Mouse (Mus musculus) adrenal gland, postnatal 36 days (tissue): ENCODE results near the gene Nupr1l. TPM values are rescaled to one million over a fixed set of nuclear protein-coding genes. Genes with fewer than 3 reads are reported as not detected.
"Not testable (repeated sequence)": the region's sequence is repeated elsewhere in the genome, so short reads cannot be mapped to it uniquely, and the experiment has no call there.

Source experiments
- DNase-seq, 2 experiments: peaks; one replicate each; pipeline ENCODE4 v3.0.0; 2021; ENCODE audit warnings: mixed read lengths in 1 of 2
- long read RNA-seq, 2 experiments: library from polyadenylated mRNA; stranded (forward); transcript quantifications; one replicate each; pipeline ENCODE4 v2.0.0; 2021; ENCODE audit warnings: borderline sequencing depth in 2 of 2
- total RNA-seq, 2 experiments: library from RNA; stranded (reverse); gene quantifications; 2 replicates each; pipeline ENCODE4 v1.2.3; 2021

The Nupr1l gene
- 1 to 10 TPM; 4.3 to 6.1 TPM for total RNA-seq
- long read RNA-seq, experiment 1, partial matches to known transcripts: 0 of 3 reads
- long read RNA-seq, experiment 1, other reads (novel, unspliced or antisense): 0 of 3 reads
- long read RNA-seq, experiment 2, partial matches to known transcripts: 0 of 3 reads
- long read RNA-seq, experiment 2, other reads (novel, unspliced or antisense): 0 of 3 reads

DNA sequence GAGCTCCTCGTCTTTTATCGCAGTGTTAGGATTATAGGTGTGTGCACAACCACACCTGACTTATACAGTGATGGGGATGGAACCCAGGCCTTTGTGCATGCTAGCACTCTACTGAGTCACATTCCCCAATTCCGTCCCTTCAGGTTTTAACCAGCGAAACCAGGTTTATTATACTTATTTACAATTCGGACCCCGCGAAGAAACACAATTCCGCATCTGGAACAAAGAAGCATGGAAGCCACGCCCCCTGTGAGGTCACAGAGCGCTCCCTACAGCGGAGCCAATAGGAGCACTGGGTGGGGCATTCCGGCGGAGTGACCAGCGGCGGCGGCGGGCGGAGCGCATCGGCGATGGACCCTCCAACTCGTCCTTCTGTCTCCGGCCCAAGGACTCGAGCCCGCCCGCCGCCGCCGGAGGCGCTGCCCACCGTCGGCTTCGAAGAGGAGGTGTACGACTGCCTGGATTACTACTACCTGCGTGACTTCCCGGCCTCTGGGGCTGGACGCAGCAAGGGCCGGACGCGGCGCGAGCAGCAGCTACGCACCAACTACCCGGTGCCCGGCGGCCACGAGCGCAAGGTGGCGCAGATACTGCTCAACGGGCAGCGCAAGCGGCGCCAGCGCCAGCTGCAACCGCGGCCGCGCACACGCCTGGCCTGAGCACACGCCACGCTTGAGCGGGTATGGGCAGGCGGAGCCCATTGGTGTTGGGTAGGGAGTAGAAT lies at the start of gene Nupr1l:
Gene Nupr1l (plus strand): TSS at position 299 of the 724 bp plus-strand sequence.
- peak; percentile 94 to 96 for DNase-seq

DNA sequence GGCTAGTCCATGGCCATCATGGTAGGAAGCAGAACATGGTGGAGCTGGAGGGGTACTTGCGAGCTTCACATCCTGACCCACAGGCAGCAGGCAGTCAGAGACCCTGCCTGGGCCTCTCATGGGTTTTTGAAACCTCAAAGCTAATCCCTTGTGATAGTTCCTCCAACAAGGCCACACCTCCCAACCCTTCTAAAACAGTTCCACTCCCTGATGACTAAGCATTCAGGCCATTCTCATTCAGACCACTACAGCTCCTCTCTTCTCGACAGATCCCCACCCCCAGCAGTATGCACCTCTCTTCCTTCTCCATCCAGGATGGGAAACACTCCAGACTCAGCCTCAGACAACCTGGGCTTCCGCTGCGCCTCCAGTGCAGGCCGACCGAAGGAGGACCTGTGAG lies 46.0 kb upstream of the Nupr1l start:
- no peak for DNase-seq

DNA sequence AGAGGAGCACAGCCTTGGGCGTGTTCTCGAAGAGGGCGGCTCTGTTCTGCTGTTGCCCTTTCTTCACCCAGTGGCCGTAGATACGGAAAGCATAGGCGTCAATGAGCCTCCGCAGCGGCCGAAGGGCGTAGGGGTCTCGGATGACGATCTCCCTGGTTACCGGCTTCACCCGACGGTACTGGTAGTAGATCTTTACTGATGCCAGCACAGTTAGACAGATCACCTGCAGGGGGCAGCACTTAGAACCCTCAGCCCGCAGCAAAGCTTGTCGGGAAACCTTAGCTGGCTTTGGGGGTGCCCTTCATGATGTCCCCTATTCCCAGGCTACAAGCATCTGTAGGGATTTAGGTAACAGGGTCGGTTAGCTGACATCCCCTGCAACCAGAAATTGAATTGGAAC lies 43.9 kb upstream of the Nupr1l start:
- DNase-seq: peak; percentile 59 to 76

DNA sequence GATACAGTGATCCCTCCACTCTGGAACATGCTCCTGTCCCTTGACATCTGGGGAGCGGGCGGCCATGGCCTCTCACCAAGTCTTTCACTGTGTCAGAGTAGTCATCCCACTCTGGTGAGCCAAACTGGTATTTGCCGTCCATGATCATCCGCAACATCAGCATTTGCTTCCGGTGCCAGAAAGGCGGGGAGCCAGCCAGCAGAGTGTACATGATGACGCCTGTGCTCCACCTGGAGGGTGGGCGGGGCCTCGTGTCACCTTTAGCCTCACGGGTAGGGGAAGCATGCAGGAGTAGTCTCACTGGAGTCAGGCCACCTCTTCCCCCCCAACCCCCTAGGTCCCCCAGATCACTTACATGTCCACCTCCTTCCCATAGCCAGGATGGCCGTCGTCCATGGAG lies 42.5 kb upstream of the Nupr1l start:
- DNase-seq: no peak

DNA sequence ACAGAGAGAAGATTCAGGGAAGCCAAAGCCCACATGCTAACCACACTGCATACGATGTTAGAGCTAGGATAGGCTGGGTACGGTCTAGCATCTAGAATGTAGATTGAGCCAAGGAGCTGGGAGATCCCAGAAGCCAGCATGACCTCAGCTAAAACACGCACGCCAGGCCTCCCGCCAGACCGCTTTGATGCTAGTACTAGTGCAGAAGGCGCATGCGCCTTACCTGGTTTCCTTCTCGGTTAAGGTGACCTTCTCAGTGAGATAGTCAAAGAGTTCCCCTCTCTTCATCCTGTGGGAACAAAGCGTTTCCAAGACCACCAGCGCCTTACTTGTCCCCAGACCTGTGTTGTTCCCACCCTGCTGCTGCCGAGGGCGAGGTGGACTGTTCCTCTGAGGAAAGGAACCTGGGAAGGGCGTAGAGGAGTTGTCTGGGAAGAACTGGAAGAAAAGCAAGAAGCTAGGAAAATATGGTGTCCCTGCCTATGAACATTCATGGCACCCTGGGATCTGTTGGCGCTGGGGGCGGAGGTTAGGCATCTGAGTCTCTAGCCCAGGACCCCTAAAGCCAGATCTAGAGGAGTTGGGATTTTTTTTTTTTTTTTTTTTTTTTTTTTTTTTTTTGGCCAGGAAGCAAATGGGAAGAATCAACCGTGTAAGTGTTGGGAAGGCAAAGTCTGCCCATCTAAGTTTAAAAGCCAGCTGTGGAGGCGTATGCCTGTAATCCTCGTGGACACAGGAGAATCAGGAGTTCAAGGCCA lies 38.9 kb upstream of the Nupr1l start:
- DNase-seq: no peak

DNA sequence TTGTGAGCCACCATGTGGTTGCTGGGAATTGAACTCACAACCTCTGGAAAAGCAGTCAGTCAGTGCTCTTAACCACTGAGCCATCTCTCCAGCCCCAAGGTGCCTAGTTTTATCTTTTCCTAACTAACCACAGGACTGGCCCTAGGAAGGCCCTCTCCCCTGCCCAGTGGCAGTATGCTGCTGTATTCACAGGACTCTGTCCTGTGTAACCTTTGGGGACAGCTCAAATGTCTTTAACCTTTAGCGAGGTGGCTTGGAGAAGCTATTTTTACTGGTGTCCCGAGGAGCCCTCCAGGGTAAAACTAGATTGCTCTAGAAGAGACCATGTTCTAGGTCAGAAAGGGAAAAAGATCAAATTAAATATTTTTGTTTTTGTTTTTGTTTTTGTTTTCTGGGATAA lies 37.1 kb upstream of the Nupr1l start:
- no peak for DNase-seq

DNA sequence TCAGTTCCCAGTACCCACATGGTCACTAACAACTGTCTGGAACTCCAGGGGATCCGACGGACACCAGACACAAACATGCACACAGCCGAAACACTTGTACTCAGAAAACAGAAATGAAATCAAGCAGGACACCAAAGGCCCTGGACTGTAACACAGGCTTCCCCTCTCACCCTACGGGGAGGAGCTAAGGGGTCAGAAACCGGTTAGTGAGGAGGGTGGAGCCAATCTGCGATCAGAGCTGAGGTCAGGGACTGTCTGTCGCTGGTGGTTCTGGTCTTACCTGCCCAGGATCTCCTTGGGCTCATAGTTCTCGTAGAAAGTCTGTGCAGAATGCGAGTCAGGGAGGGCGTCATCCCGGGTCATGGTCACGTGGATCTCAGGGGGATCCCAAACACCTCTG lies 34.4 kb upstream of the Nupr1l start:
- DNase-seq: no peak

DNA sequence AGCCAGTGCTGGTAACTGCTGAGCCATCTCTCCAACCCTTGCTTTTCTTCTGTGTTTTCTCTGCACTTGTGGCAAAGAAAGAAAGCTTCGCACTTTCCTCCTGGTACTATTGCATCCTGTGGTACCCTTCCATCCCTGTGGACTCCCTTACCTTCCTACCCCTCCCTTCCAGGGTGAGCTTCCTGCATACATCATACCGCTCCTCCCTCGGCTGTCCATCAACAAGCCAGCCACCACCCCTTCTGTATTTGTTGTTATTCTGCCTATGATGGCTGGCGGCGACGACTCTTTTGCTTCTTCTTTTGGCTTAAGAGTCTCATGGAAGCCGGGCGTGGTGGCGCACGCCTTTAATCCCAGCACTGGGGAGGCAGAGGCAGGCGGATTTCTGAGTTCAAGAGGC lies 33.2 kb upstream of the Nupr1l start:
- DNase-seq: no peak

DNA sequence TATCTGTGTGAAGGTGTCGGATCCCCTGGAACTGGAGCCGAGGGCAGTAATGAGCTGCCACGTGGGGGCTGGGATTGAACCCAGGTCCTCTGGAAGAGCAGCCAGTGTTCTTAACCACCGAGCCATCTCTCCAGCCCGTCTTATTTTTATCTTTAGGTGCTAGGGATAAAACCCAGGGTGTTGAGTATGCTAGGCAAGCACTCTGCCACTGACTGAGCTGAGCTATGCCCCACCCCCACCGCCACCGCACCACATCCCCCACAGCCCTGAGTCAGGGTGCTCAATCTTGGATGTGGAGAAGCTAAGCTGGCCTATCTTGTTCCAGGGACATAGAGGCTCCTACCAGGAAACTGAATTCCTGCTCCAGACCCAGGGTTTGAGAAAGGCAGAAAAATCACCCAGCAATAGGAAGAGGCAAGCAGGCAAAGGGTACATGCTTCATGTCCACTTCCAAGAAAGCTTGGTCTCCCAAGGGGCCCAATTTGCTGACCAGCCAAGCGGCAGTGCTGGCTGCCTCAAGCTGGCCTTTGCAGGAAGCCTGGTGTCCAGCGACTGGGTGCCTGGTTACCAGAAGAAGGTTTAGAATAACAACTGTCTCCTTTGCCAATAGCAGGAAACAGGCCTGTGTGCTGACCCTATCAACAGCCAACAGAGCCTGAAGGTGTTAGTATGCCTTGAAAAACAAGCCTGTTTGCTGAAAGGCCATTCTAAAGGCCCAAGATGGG lies 30.4 kb upstream of the Nupr1l start:
- peak in 1 of 2 experiments; percentile 38 for DNase-seq

DNA sequence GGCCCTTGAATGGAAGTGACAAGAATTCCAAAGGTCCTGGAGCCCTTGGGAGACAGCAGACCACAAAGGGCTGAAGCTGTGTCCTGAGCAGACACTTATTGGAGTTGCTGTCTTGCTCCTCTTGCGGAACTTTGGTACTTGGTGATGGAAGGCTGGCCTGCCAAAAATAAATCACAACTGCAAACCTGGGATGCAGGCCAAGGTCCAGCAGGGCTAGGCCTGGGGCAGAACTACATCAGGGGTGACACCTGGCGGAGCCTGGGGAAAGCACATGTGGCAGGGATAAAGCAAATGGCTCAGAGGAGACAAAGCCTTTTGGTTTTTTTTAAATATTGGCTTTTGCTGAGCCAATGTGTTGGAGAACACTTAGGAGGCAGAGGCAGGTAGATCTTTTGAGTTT lies 29.4 kb upstream of the Nupr1l start:
- DNase-seq: peak; percentile 91

DNA sequence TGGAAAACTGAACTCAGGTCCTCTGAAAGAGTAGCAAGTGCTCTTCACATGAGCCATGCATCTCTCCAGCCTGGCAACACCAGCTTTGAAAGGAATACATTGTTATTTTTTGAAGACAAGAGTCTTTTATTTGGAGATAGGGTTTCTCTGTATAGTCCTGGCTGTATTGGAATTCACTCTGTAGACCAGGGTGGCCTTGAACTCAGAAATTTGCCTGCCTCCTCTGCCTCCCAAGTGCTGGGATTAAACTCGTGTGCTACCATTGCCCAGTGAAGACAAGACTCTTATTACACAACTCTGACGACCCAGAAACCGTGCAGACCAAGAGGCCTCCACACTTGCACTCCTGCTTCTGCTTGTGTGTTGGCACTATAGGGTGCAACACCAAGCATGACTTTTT lies 28.5 kb upstream of the Nupr1l start:
- DNase-seq: no peak

DNA sequence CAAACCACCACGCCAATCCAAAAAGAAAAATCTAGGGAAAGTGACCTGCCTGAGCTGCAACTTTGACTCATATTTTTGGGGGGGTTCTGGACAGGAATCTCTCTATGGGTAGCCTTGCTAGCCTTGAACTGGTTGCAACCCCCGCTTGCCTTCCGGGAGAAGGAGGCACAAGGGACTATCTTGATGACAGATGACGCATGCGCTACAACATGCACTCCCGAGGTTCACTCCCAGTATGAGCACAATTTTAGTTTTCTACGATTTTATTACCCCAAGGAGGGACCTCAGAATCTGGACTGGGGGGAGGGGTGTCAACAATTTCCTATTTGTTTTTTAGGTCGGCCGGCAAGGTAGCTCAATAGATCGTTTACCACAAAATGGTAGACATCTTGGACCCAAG lies 22.1 kb upstream of the Nupr1l start:
- DNase-seq: peak; percentile 55 to 68

DNA sequence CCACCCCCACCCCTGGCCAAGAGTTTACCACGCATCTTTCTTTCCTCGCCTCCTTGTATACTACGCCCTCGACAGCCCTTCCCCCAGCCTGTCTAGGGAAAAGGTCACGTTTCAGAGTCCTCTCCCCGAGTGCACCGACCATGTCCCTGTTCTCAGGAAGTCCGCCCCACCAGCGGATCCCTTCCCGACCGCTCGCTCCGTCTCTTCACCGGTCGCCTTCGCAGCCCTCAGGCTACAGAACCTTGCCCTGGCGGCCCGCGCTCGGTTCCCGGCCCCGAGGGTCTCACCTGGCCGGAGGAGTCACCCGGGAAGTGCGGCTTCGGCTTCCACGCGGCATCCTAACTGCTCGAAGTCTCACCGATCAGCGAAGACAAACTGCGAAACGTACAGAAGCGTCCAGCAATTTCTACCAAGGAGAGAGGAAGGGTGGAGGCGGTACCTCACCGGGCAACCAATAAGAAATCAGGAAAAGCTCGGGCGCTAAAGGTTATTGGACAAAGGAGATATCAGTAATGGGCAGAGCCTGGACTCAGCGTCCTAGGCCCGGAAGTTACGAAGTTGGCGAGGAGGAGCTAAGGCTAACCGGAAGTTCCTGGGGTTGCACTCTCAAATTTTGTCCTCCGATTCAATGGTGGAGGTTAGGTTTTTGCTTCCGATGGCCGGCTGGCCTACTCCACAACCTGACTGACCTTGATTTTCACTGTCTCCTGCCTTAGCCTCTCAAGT lies 21.3 kb upstream of the Nupr1l start, which contains the start of gene Chchd2:
Gene Chchd2 (minus strand): TSS at position 560 of the 726 bp plus-strand sequence.
- DNase-seq: peak; percentile 91 to 92

DNA sequence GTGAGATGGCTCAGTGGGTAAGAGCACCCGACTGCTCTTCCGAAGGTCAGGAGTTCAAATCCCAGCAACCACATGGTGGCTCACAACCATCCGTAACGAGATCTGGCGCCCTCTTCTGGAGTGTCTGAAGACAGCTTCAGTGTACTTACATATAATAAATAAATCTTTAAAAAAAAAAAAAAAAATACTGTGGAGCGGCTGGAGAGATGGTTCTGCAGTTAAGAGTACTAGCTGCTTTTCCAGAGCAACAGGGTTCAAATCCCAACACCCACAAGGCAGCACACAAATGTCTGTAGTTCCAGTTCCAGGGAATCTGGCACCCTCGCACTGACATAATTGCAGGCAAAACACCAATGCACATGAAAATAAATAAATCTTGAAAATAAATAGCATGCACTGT lies 17.9 kb upstream of the Nupr1l start:
- not testable (repeated sequence) for DNase-seq

DNA sequence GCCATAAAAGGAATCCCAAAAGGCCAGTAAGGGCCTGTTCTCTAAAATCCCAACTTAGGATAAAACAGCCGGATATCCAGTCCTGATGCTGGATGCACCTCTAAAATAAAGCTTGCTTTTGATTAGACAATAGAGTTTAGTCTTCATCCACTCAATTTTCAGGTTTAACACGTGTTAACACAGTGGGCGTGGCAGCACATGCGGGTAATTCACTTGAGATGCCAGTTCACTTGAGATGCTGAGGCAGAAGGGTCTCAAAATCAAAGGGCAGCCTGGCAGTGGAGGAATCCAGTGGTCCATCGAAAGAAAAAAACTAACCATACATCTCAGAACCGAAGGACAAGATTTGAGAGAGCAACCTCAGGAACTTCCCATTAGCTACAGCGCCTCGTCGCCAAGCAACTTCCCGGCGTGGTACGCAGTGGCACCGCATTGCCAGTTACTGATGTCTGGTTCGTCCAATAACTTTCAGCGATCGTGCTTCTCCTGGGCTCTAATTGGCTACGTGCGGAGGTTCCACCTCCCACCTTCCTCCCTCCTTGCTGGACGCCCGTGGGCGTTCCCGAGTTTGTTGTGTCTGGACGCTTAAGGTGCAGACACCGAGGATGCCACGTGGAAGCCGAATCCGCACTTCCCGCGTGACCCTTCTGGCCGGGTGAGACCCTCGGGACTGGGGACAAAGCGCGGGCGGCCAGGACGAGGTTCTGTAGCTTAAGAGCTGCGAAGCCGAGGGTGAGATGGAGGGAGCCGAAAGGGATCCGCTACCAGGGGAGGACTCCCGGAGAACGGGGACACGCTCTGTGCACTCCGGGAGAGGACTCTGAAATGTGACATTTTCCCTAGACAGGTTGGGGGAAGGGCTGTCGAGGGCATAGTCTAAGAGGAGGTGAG lies 12.9 kb upstream of the Nupr1l start, which contains the start of gene Zbed5:
Gene Zbed5 (plus strand): TSS at position 526 of the 891 bp plus-strand sequence.
- peak; percentile 90 for DNase-seq

DNA sequence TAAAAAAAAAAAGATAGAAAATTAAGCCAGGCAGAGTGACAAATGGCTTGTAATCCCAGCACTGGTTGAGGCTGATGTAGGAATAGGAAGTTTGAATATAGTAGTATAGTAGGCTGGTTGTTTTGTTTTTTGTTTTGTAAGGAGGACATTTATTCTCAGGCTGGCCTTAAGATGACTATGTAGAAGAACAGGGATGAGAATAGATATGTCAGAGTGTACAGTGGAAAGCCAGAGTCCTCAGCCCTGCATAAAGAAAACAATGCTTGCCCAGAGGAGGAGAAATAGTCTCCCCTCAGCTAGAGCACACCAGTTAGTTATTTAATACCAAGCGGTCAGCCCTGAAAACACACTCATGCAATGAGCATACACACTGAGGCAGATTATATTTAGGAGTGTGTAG lies 9.9 kb upstream of the Nupr1l start, which contains the start of gene Phkg1:
Gene Phkg1 (minus strand): TSS at position 101 of the 400 bp plus-strand sequence.
- no peak for DNase-seq

DNA sequence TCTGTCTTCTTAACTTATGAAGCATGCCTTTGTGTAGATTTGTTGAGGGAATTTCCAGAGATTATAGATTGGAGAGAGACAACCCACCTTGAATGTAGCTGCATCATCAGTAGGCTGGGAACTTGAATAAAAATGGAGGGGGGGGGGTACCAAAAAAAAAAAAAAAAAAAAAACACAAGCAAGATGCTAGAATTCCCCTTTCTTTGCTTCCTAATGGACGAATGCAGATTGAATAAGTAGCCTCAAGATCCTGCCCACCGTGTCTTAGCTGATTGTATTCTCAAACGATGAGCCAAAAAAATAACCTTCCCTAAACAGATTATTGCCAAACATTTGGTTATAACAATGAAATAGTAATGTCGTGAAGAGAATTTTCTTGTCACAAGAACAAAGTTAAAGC lies 565 bp upstream of the Nupr1l start:
- no peak for DNase-seq

DNA sequence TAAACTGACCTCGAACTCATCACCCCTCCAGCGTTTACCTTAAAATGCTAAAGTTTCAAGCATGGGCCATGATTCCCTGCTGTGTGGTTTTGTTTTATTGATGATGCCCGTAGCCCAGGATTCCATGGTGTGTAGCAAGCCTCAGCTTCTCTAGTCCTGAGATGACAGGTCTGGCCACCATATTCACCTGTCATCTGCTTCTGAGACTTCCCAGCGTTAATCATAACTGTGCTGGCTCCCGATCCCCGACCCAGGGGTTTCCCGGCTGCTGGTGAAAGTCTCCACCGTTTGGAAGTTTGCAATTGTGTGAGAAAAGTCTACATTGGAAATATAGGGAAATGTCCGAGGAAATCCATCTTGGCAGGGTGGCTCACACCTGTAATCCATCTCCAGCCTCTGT lies 807 bp downstream of the Nupr1l start:
- DNase-seq: no peak

DNA sequence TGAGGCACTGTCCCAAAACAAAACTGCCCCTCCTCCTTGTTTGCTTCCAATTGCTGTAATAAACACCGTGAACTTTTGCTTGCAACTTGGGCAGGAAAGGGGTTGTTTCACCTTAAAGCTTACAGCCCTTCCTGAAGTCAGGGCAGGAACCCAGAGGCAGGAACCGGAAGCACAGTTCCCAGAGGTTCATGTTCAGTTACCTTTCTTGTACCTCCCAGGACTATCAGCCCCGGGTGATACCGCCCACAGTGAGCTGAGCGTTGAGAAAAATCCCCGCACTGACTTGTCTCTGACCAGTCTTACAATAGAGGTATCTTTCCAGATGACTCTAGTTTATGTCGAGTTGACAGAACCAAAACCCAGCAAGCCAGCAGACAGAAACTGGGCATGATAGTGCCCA lies 1.3 kb downstream of the Nupr1l start:
- no peak for DNase-seq

DNA sequence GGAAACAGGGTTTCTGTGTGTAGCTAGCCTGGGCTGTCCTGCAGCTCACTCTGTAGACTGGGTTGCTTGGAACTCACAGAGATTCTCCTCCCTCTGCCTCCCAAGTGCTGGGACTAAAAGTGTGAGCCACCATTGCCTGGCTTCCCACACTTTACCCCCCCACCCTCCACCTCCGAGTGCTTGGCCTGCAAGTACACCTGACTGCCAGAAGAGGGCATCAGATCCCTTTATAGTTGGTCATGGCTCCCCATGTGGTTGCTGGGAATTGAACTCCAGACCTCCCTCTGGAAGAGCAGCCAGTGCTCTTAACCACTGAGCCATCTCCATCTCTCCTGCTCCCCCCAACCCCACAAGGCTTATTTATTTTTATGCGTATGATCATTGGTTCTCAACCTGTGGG lies 5.7 kb downstream of the Nupr1l start:
- DNase-seq: peak in 1 of 2 experiments; percentile 44

DNA sequence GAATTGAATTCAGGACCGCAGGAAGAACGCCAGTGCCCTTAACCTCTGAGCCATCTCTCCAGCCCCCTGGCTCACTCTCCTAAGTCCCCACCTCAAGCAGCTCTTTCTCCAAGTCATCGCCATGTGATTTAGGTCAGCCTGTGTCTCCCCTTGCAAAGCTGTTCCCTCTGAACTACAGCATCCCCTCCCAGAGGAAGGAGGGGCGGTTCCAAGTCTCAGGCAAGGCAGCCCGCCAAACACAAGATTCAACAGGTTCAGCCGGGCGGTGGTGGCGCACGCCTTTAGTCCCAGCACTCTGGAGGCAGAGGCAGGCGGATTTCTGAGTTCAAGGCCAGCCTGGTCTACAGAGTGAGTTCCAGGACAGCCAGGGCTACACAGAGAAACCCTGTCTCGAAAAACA lies 7.2 kb downstream of the Nupr1l start:
- not testable (repeated sequence) for DNase-seq
